Mouse (Mus musculus) stomach, embryonic 14.5 days (tissue): Measurements from ENCODE around the gene Ptprg. TPM values are rescaled to one million over a fixed set of nuclear protein-coding genes. Genes with fewer than 3 reads are reported as not detected.

Experiments
- ATAC-seq: fragments of 200-750 bp; cut with Nextera tagmentation; 2 replicates; pipeline ENCODE4 v1.8.0; 2017; ENCODE audit warnings: low read depth, moderate TSS enrichment; ENCODE audit not compliant: insufficient number of reproducible peaks, insufficient read depth, low FRiP score
- H3K27ac ChIP-seq: fragments of 300-500 bp; sonication (generic); 2 replicates; pipeline ENCODE4 v1.5.1; 2014; ENCODE audit warnings: mild to moderate bottlenecking, low read length, moderate library complexity, mixed read lengths
- H3K27me3 ChIP-seq: fragments of 300-500 bp; sonication (generic); 2 replicates; pipeline ENCODE4 v1.6.1; 2014; ENCODE audit warnings: low read length, control low read depth, mixed read lengths; ENCODE audit not compliant: control insufficient read depth, insufficient read depth
- H3K36me3 ChIP-seq: fragments of 300-500 bp; sonication (generic); 2 replicates; pipeline ENCODE4 v1.6.1; 2014; ENCODE audit warnings: mild to moderate bottlenecking, control low read depth, low read length, moderate library complexity, mixed read lengths; ENCODE audit not compliant: control insufficient read depth, insufficient read depth
- H3K4me1 ChIP-seq: fragments of 300-500 bp; sonication (generic); 2 replicates; pipeline ENCODE4 v1.6.1; 2014; ENCODE audit warnings: low read length, control low read depth, mixed read lengths; ENCODE audit not compliant: control insufficient read depth, insufficient read depth
- H3K4me2 ChIP-seq: fragments of 300-500 bp; sonication (generic); replicated peaks from 2 replicates; pipeline ENCODE4 v1.6.1; 2014; ENCODE audit warnings: low read depth, low read length, control low read depth
- H3K4me3 ChIP-seq: fragments of 300-500 bp; sonication (generic); 2 replicates; pipeline ENCODE4 v1.5.1; 2014; ENCODE audit warnings: low read depth, low read length, control low read depth
- H3K9ac ChIP-seq: fragments of 300-500 bp; sonication (generic); replicated peaks from 2 replicates; pipeline ENCODE4 v1.6.1; 2014; ENCODE audit warnings: low read depth, mild to moderate bottlenecking, control low read depth, low read length, moderate library complexity, mixed read lengths
- H3K9me3 ChIP-seq: fragments of 300-500 bp; sonication (generic); 2 replicates; pipeline ENCODE4 v1.6.1; 2016; ENCODE audit warnings: low read depth, low read length, control low read depth; ENCODE audit not compliant: control insufficient read depth
- WGBS: fragments of 180-500 bp; shearing (Covaris S2); extraction: QIAGEN DNeasy Blood & Tissue Kit; methylation state at CpG from one replicate; pipeline ENCODE4 v1.1.7; 2014; 5-methylcytosine and 5-hydroxymethylcytosine counted together
- polyA plus RNA-seq: library from polyadenylated mRNA; unstranded; fragments of >200 nt; fragmentation: Nextera tagmentation; extraction: Ambion mirVana; gene quantifications from 2 replicates; pipeline ENCODE4 v1.2.1, GENCODE M21; 2014

The Ptprg gene
- polyA plus RNA-seq, 1 experiment from 2014 or later = 31.3 TPM

- 80% methylated on average over 6 of the region's 6 CpGs for WGBS
- no peak for ATAC-seq
- H3K9ac ChIP-seq = no peak overlapping the region
- H3K4me2 ChIP-seq = no peak overlapping the region
- no peaks in the 10 kb centered on the region for H3K36me3 ChIP-seq
- no peak overlapping the region for H3K4me3 ChIP-seq
- no peaks in the 10 kb centered on the region for H3K9me3 ChIP-seq
- H3K27ac ChIP-seq = no peak overlapping the region
- no peaks in the 10 kb centered on the region for H3K27me3 ChIP-seq
- H3K4me1 ChIP-seq = peaks cover 10% of the 10 kb centered on the region; the same call in 1 of the 2 replicates
Measured at GRCm38 (mm10) chr14:11865872-11866271, 312.5 kb downstream of the Ptprg start.

- H3K4me1 ChIP-seq = peaks cover 10% of the 10 kb centered on the region; the same call in 1 of the 2 replicates
- H3K27ac ChIP-seq = no peak overlapping the region
- no peak overlapping the region for H3K4me3 ChIP-seq
- H3K9ac ChIP-seq = no peak overlapping the region
- H3K4me2 ChIP-seq = no peak overlapping the region
- H3K27me3 ChIP-seq = no peaks in the 10 kb centered on the region
- WGBS = 67% methylated on average over 7 of the region's 7 CpGs
- no peaks in the 10 kb centered on the region for H3K9me3 ChIP-seq
- no peaks in the 10 kb centered on the region for H3K36me3 ChIP-seq
- ATAC-seq = no peak
Measured at GRCm38 (mm10) chr14:11866416-11866815, 313.1 kb downstream of the Ptprg start.

- Histone ChIP-seq H3K9me3 (no peaks in the 10 kb centered on the region), H3K4me2 (no peak overlapping the region), H3K27me3 (no peaks in the 10 kb centered on the region), H3K4me3 (no peak overlapping the region), H3K36me3 (no peaks in the 10 kb centered on the region), H3K9ac (no peak overlapping the region), H3K27ac (no peak overlapping the region), H3K4me1 (peaks cover 15% of the 10 kb centered on the region; the same call in 1 of the 2 replicates)
- no peak for ATAC-seq
- 83% methylated on average over 6 of the region's 6 CpGs for WGBS
Measured at GRCm38 (mm10) chr14:11868636-11869035, 315.3 kb downstream of the Ptprg start.

- H3K9ac ChIP-seq = no peak overlapping the region
- H3K4me2 ChIP-seq = no peak overlapping the region
- no peaks in the 10 kb centered on the region for H3K36me3 ChIP-seq
- H3K9me3 ChIP-seq = no peaks in the 10 kb centered on the region
- peaks cover 10% of the 10 kb centered on the region; the same call in 1 of the 2 replicates for H3K4me1 ChIP-seq
- no peak overlapping the region for H3K27ac ChIP-seq
- no peaks in the 10 kb centered on the region for H3K27me3 ChIP-seq
- H3K4me3 ChIP-seq = no peak overlapping the region
- 59% methylated on average over 8 of the region's 8 CpGs for WGBS
- no peak for ATAC-seq
Measured at GRCm38 (mm10) chr14:11871752-11872344, 318.5 kb downstream of the Ptprg start.

GRCm38 (mm10) chr14:11874266-11874665, 320.9 kb downstream of the Ptprg start:
- no peaks in the 10 kb centered on the region for H3K27me3 ChIP-seq
- ATAC-seq = no peak
- H3K9ac ChIP-seq = no peak overlapping the region
- no peaks in the 10 kb centered on the region for H3K9me3 ChIP-seq
- WGBS = 90% methylated on average over 6 of the region's 6 CpGs
- no peak overlapping the region for H3K4me2 ChIP-seq
- no peaks in the 10 kb centered on the region for H3K36me3 ChIP-seq
- no peak overlapping the region for H3K27ac ChIP-seq
- H3K4me1 ChIP-seq = peaks cover 10% of the 10 kb centered on the region; the same call in 1 of the 2 replicates
- no peak overlapping the region for H3K4me3 ChIP-seq

- WGBS = 90% methylated on average over 11 of the region's 11 CpGs
- H3K27me3 ChIP-seq = no peaks in the 10 kb centered on the region
- no peak overlapping the region for H3K4me2 ChIP-seq
- ATAC-seq = no peak
- peaks cover 6% of the 10 kb centered on the region; the same call in 1 of the 2 replicates for H3K4me1 ChIP-seq
- H3K9ac ChIP-seq = no peak overlapping the region
- no peaks in the 10 kb centered on the region for H3K36me3 ChIP-seq
- no peak overlapping the region for H3K4me3 ChIP-seq
- H3K27ac ChIP-seq = no peak overlapping the region
- no peaks in the 10 kb centered on the region for H3K9me3 ChIP-seq
Measured at GRCm38 (mm10) chr14:11874960-11875889, 321.9 kb downstream of the Ptprg start.

- no peak overlapping the region for H3K4me3 ChIP-seq
- no peaks in the 10 kb centered on the region for H3K9me3 ChIP-seq
- ATAC-seq = no peak
- H3K4me1 ChIP-seq = peaks cover 12% of the 10 kb centered on the region; the same call in 1 of the 2 replicates
- WGBS = 89% methylated on average over 3 of the region's 3 CpGs
- H3K9ac ChIP-seq = no peak overlapping the region
- H3K36me3 ChIP-seq = no peaks in the 10 kb centered on the region
- no peaks in the 10 kb centered on the region for H3K27me3 ChIP-seq
- no peak overlapping the region for H3K4me2 ChIP-seq
- no peak overlapping the region for H3K27ac ChIP-seq
Measured at GRCm38 (mm10) chr14:11881082-11881481, 327.8 kb downstream of the Ptprg start.

- Histone ChIP-seq H3K4me3 (no peak overlapping the region), H3K9me3 (no peaks in the 10 kb centered on the region), H3K4me1 (peaks cover 12% of the 10 kb centered on the region; the same call in 1 of the 2 replicates), H3K36me3 (no peaks in the 10 kb centered on the region), H3K27me3 (no peaks in the 10 kb centered on the region), H3K4me2 (no peak overlapping the region), H3K27ac (no peak overlapping the region), H3K9ac (no peak overlapping the region)
- ATAC-seq = no peak
- WGBS = 26% methylated on average over 10 of the region's 10 CpGs
Measured at GRCm38 (mm10) chr14:11883142-11883921, 330.0 kb downstream of the Ptprg start.
